Mouse (Mus musculus) hindbrain, embryonic 14.5 days (tissue): ENCODE data around the gene Gm21985. TPM values are rescaled to one million over a fixed set of nuclear protein-coding genes. Genes with fewer than 3 reads are reported as not detected.
A peak's percentile ranks its signal among the peaks of the same experiment; 100 is the strongest.

Source experiments
- ATAC-seq: fragments of 200-750 bp; cut with Nextera tagmentation; 2 replicates; pipeline ENCODE4 v1.8.0; 2017; ENCODE audit warnings: moderate number of reproducible peaks, mild to moderate bottlenecking, moderate TSS enrichment, moderate library complexity; ENCODE audit not compliant: low FRiP score
- DNase-seq: peaks from one replicate; pipeline ENCODE4 v3.0.0-alpha.2; 2015; ENCODE audit warnings: low spot score
- H3K27ac ChIP-seq: fragments of 300-500 bp; sonication (generic); 2 replicates; pipeline ENCODE4 v1.5.1; 2014; ENCODE audit warnings: mild to moderate bottlenecking, moderate library complexity
- H3K27me3 ChIP-seq: fragments of 300-500 bp; sonication (generic); 2 replicates; pipeline ENCODE4 v1.6.1; 2014; ENCODE audit warnings: mild to moderate bottlenecking, low read length, mixed read lengths; ENCODE audit not compliant: control insufficient read depth, insufficient read depth
- H3K36me3 ChIP-seq: fragments of 300-500 bp; sonication (generic); replicated peaks from 2 replicates; pipeline ENCODE4 v1.6.1; 2014; ENCODE audit not compliant: control insufficient read depth, insufficient read depth
- H3K4me1 ChIP-seq: fragments of 300-500 bp; sonication (generic); replicated peaks from 2 replicates; pipeline ENCODE4 v1.6.1; 2014; ENCODE audit warnings: antibody characterized with exemption, low read length, mixed read lengths; ENCODE audit not compliant: control insufficient read depth, insufficient read depth
- H3K4me2 ChIP-seq: fragments of 300-500 bp; sonication (generic); replicated peaks from 2 replicates; pipeline ENCODE4 v1.6.1; 2014; ENCODE audit warnings: mild to moderate bottlenecking, moderate library complexity
- H3K4me3 ChIP-seq: fragments of 300-500 bp; sonication (generic); replicated peaks from 2 replicates; pipeline ENCODE4 v1.5.1; 2014; ENCODE audit warnings: mild to moderate bottlenecking, low read length
- H3K9ac ChIP-seq: fragments of 300-500 bp; sonication (generic); 2 replicates; pipeline ENCODE4 v1.6.1; 2014
- H3K9me3 ChIP-seq: fragments of 300-500 bp; sonication (generic); 2 replicates; pipeline ENCODE4 v1.6.1; 2016; ENCODE audit warnings: low read length; ENCODE audit not compliant: control insufficient read depth
- WGBS: fragments of 180-500 bp; shearing (Covaris S2); extraction: QIAGEN DNeasy Blood & Tissue Kit; methylation state at CpG from one replicate; pipeline ENCODE4 v1.1.7; 2014; 5-methylcytosine and 5-hydroxymethylcytosine counted together
- polyA plus RNA-seq: library from polyadenylated mRNA; unstranded; fragments of >200 nt; fragmentation: Nextera tagmentation; extraction: Ambion mirVana; gene quantifications from 2 replicates; pipeline ENCODE4 v1.2.1, GENCODE M21; 2014

The Gm21985 gene
- polyA plus RNA-seq, 1 experiment from 2014 or later: not detected

GRCm38 (mm10) chr2:112454125-112454861, 188.2 kb downstream of the Gm21985 start:
- ATAC-seq: peak; percentile 79
- Histone ChIP-seq H3K4me3 (peak overlapping the region; percentile 71), H3K9ac (peak overlapping the region; percentile 85), H3K4me1 (peaks cover 13% of the 10 kb centered on the region; the same call in 1 of the 2 replicates), H3K36me3 (no peaks in the 10 kb centered on the region), H3K27me3 (no peaks in the 10 kb centered on the region), H3K4me2 (peak overlapping the region; percentile 70), H3K27ac (peak overlapping the region; percentile 61), H3K9me3 (no peaks in the 10 kb centered on the region)
- DNase-seq: no peak
- 29% methylated on average over 17 of the region's 17 CpGs for WGBS

- DNase-seq (peak; percentile 99), ATAC-seq (peak; percentile 99)
- Histone ChIP-seq H3K27me3 (no peaks in the 10 kb centered on the region), H3K9ac (peak within 1 kb of the TSS; percentile 85), H3K4me3 (peak within 1 kb of the TSS; percentile 71), H3K36me3 (peaks cover 3% of the 10 kb centered on the region; the same call in 1 of the 2 replicates), H3K4me1 (peaks cover 13% of the 10 kb centered on the region; the same call in 1 of the 2 replicates), H3K9me3 (no peaks in the 10 kb centered on the region), H3K4me2 (peak within 1 kb of the TSS; percentile 73), H3K27ac (peak within 1 kb of the TSS; percentile 61)
- under 1% methylated on average over 49 of the region's 49 CpGs for WGBS
These were observed 188.9 kb downstream of the Gm21985 start, which contains the start of gene Emc7 for GRCm38 (mm10) chr2:112454862-112455564. Gene Emc7, plus strand, starts transcription at chr2:112454997.

Other genes starting within 250 kb of the Gm21985 start
- not detected in 2 replicates for gene Olfr1311, start 241.9 kb upstream of the Gm21985 start, polyA plus RNA-seq
- gene Olfr1312, start 216.1 kb upstream of the Gm21985 start, polyA plus RNA-seq: not detected in 2 replicates
- gene Olfr1313, start 188.5 kb upstream of the Gm21985 start, polyA plus RNA-seq: not detected in 2 replicates
- not detected in 2 replicates for gene Olfr1314, start 169.5 kb upstream of the Gm21985 start, polyA plus RNA-seq
- not detected in 2 replicates for gene Olfr1315-ps1, start 150.9 kb upstream of the Gm21985 start, polyA plus RNA-seq
- not detected in 2 replicates for gene Olfr1316, start 131.3 kb upstream of the Gm21985 start, polyA plus RNA-seq
- not detected in 2 replicates for gene Olfr1317, start 126.0 kb upstream of the Gm21985 start, polyA plus RNA-seq
- 0.12 and 0.23 TPM in 2 replicates for gene Olfr1318, start 112.1 kb upstream of the Gm21985 start, polyA plus RNA-seq
- 22.0 and 23.1 TPM in 2 replicates for gene Lpcat4, start 26.8 kb upstream of the Gm21985 start, polyA plus RNA-seq
- gene Nutm1, start 7.0 kb upstream of the Gm21985 start, polyA plus RNA-seq: not detected in 2 replicates
- 169 and 177 TPM in 2 replicates for gene Nop10, start 4.4 kb upstream of the Gm21985 start, polyA plus RNA-seq
- 25.6 and 25.7 TPM in 2 replicates for gene Slc12a6, start 489 bp upstream of the Gm21985 start, polyA plus RNA-seq
- gene Emc4, start 101.7 kb downstream of the Gm21985 start, polyA plus RNA-seq: 176 and 190 TPM in 2 replicates
- gene Katnbl1, start 112.9 kb downstream of the Gm21985 start, polyA plus RNA-seq: 36.2 and 42.7 TPM in 2 replicates
- 24.0 and 24.6 TPM in 2 replicates for gene Emc7, start 188.7 kb downstream of the Gm21985 start, polyA plus RNA-seq
- gene Chrm5, start 214.5 kb downstream of the Gm21985 start, polyA plus RNA-seq: 1.2 and 1.3 TPM in 2 replicates
- 3.9 and 6.2 TPM in 2 replicates for gene Aven, start 226.7 kb downstream of the Gm21985 start, polyA plus RNA-seq